Mouse (Mus musculus) cerebellum, postnatal 14 days (tissue): ENCODE results near the gene Fzr1.

Source experiments
- DNase-seq, 2 experiments: peaks; one replicate each; pipeline ENCODE4 v3.0.0; 2021; ENCODE audit warnings: mixed read lengths in 2 of 2

Fzr1 gene

DNA sequence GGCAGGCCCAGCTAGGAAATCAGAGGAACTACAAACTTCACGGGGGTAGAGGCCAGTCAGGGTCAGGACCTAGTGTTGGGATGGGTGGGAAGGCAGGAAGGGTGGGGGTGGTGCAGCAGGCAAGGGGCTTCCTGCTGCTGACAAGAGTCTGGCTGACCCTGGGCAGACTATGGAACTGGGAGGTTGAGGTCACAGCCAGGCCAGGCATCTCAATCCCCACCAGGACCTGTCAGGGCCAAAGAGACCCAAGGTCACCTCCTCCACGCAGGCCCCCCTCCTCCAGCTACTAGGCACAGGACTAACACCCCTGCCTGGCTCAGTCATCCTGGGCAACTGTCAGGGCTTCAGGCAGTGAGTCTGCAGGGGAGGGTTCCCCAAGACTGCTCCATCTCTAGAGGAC is 50.4 kb downstream of the Fzr1 start:
- no peak for DNase-seq

- no peak for DNase-seq
These were observed 51.5 kb downstream of the Fzr1 start for GRCm38 (mm10) chr10:81326858-81327257.

GRCm38 (mm10) chr10:81325781-81326180 is 52.5 kb downstream of the Fzr1 start:
- DNase-seq, result no peak

DNA sequence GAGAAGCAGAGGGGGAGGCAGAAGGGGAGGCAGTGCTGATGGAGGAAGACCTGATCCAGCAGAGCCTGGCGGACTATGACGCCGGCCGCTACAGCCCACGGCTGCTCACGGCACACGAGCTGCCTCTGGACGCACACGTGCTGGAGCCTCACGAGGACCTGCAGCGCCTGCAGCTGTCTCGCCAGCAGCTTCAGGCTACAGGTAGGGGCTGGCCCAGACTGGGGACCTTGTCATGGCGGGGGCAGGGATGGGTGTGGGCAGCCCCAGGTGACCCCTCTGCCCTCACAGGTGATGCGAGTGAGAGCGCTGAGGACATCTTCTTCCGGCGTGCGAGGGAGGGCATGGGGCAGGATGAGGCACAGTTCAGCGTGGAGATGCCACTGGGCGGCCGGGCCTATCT is 53.1 kb downstream of the Fzr1 start:
- DNase-seq, result no peak

DNA sequence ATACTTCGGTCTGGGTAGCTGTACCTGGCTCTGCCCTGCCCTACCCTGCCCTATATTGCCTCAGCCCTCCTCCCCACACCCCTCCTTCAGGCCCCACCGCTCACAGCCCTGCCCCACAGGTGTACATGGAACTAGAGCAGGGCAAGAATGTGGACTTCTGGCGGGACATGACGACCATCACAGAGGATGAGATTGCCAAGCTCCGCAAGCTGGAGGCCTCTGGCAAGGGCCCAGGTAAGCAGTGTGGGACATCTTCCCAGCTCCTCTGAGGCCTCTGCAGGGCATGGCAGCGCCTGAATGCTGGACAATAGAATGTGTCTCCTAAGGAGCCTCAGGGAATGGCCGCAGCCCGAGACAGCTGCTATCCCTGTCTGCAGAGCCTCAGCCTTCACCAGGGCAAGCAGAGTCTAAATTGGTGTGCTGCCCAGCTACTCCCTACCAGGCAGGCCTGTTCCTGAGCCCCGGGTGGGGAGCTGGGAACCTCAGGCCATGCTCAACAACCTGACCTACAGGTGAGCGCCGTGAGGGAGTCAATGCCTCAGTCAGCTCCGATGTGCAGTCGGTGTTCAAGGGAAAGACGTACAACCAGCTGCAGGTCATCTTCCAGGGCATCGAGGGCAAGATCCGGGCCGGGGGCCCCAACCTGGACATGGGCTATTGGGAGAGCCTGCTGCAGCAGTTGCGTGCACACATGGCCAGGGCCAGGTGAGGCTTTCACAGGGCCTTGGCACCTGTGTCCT is 54.4 kb downstream of the Fzr1 start:
- no peak for DNase-seq

DNA sequence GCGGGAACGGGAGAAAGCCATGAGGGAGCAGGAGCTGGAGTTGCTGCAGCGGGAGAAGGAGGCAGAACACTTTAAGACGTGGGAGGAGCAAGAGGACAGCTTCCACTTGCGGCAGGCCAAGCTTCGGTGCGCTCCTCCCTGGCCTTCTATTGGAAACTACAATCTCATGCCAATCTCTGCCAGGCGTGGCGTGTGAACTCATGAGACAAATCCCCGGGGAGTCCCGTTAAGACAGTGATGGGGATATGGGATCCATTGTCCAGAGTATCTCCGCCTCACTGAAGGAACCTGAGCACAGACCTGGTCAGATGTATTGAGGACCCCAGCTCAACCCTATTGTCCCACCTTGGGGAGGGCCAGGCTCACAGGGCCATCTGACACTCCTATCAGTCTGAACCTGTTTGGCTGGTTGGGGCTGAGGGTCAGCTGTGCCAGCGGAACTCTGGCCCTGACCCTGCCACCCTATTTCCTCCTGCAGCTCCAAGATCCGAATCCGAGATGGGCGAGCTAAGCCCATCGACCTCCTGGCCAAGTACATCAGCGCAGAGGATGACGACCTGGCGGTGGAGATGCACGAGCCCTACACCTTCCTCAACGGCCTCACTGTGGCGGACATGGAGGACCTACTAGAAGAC is 55.1 kb downstream of the Fzr1 start:
- DNase-seq, result no peak

- DNase-seq, result peak in 1 of 2 experiments; percentile 57
These were observed 55.9 kb downstream of the Fzr1 start for GRCm38 (mm10) chr10:81322444-81322843.

- DNase-seq, result no peak
These were observed 56.9 kb downstream of the Fzr1 start for GRCm38 (mm10) chr10:81321436-81321835.

DNA sequence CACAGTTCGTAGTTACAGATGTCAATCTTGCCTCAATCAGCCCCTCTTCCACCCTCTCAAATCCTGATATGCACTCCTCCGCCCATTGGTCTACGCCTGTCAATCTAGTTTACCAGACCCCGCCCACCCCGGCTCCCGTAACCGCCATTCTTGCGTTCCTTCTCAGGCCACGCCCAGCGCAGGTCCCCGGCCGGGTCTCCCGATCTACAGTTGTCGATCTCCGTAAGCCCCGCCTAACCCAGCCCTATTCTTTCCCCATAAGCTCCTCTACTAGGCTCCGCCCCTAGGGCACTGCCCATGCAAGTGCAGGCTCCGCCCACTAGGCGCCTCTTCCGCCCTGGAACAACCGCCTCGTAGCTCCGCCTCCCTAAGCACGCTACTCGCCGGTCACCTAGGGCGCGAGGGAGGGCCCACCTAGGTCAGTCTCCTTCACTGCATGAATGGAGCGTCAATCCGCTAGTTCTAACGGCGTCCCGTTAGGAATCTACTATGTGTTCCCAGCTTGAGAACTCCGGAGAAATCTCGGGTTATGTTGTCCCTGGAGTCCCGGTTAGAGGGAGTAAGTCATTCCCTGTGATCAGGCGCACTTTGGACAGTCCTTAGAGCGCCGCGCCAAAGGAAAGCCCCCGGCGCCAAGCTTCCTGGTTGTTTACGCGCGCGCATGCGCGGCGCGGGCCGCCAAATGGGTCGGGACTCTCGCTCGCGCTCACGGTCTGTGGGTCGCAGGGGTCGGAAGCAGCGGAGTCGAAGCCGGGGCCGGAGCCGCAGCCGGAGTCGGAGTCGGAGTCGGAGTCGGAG is 57.6 kb downstream of the Fzr1 start, which contains the start of gene Cactin:
Cactin (plus strand) TSS at position 554 of the 798 bp plus-strand sequence.
- peak; percentile 99 to 100 for DNase-seq

- peak in 1 of 2 experiments; percentile 50 for DNase-seq
These were observed 58.4 kb downstream of the Fzr1 start for GRCm38 (mm10) chr10:81319741-81320549.

GRCm38 (mm10) chr10:81319330-81319699 is 59.0 kb downstream of the Fzr1 start:
- DNase-seq, result peak; percentile 58 to 71

- DNase-seq, result peak in 1 of 2 experiments; percentile 74
These were observed 59.6 kb downstream of the Fzr1 start for GRCm38 (mm10) chr10:81318589-81319329.

DNA sequence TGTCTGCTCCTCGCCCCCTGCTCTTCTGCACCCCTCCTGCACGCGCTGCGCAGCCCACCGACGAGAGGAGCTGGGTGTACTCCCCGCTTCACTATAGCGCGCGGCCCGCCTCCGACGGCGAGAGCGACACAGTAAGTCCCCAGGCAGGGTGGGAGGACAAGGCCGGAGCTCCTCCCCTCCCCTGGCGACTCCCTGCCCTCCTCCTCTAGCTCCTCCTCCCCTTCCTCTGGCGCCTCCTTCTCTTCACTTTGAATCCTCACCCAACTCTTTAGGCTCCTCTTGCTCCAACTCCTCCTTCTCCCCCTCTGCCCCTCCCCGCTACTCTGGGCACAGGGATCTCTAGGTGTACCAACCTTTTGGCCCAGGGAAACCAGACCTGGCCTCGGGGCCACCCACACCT is 61.0 kb downstream of the Fzr1 start:
- no peak for DNase-seq

GRCm38 (mm10) chr10:81316338-81317060 is 61.8 kb downstream of the Fzr1 start:
- peak in 1 of 2 experiments; percentile 59 for DNase-seq
